Mouse (Mus musculus): ENCODE measurements around the gene Wnt3. TPM values are rescaled to one million over a fixed set of nuclear protein-coding genes. Genes with fewer than 3 reads are reported as not detected.

Gene Wnt3
- polyA plus RNA-seq, 1 experiment from 2014 or later = 11.2 TPM

DNA sequence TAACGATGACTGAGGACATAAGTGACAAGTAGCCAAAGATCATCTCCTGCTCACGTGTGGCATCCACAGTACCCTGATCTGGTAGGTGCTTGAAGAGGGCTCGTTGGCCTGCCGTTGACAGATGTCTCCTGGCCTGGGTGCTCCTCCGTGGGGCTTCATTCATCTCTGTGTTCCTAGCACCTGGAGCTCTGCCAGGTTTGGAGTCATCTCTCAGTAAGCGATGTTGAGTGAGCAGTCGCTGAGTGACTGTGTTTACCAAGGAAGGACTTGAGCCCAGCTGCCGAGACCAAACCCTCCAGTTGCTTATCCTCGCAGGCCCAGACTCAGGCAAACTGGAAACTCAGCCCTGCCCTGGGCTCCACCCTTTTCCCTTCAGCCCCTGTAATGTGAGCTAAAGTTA lies 27.2 kb downstream of the Wnt3 start:
- H3K27me3 ChIP-seq (ENCODE audit: insufficient read depth, poor library complexity, severe bottlenecking) = peaks cover 75% of the 10 kb centered on the region
- H3K4me3 ChIP-seq = no peak overlapping the region
- H3K9me3 ChIP-seq = peaks cover 11% of the 10 kb centered on the region
- no peak for DNase-seq (ENCODE audit: low spot score)
- WGBS = 80% methylated on average over 9 of the region's 9 CpGs
- H3K27ac ChIP-seq = no peak overlapping the region
- peaks cover 45% of the 10 kb centered on the region for H3K36me3 ChIP-seq
- H3K4me1 ChIP-seq (replicated peaks) = peaks cover 17% of the 10 kb centered on the region

DNA sequence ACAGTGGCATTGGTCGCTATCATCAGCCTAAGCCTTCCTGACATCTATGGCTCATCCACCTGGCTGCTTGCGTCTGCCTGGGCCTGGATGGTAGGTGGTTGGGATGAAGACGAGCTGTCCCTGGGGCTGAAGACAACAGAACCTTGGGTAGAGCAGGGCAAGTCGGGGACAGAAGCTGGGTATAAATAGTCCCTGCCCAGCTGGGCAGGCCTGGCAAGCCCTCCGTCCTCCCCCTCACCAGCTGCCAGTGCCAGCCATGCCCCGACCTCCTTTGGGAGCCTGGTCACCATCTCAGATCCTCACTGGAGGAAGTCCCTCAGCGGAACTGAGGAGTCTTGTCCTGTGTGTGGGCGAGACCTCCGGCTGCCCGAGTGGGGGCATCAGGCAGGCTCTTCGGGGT lies 30.2 kb downstream of the Wnt3 start:
- Histone ChIP-seq H3K4me1 (replicated peaks) (peaks cover 29% of the 10 kb centered on the region), H3K36me3 (peaks cover 40% of the 10 kb centered on the region), H3K9me3 (peaks cover 11% of the 10 kb centered on the region), H3K4me3 (no peak overlapping the region), H3K27me3 (ENCODE audit: insufficient read depth, poor library complexity, severe bottlenecking) (peaks cover 74% of the 10 kb centered on the region), H3K27ac (0 out of 2 replicates have a peak overlapping the region, but pooled peaks have one; percentile 19)
- no peak for DNase-seq (ENCODE audit: low spot score)
- WGBS = 93% methylated on average over 11 of the region's 11 CpGs

DNA sequence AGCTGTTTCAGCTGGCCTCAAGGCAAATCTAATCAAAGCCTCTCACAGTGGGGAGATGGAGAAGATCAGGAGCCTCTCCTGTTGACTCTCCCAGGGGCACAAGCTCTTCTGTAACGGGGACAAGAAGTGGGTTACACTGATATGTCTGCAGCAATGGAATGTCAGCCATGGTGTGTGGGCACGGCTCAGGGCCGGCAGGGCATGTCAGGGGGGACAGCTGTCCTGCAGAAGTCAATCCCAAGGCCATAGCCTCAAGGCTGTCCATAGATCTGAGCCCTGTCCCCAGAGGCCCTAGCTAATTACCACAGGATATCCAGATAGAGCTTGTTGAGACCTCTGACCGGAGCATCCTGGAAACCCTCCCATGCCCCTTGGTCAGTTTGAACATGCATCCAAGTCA lies 30.9 kb downstream of the Wnt3 start:
- WGBS = 70% methylated on average over 4 of the region's 4 CpGs
- Histone ChIP-seq H3K9me3 (peaks cover 11% of the 10 kb centered on the region), H3K27ac (no peak overlapping the region), H3K27me3 (ENCODE audit: insufficient read depth, poor library complexity, severe bottlenecking) (peaks cover 76% of the 10 kb centered on the region), H3K4me3 (no peak overlapping the region), H3K36me3 (peaks cover 38% of the 10 kb centered on the region), H3K4me1 (replicated peaks) (peaks cover 35% of the 10 kb centered on the region)
- DNase-seq (ENCODE audit: low spot score) = no peak

DNA sequence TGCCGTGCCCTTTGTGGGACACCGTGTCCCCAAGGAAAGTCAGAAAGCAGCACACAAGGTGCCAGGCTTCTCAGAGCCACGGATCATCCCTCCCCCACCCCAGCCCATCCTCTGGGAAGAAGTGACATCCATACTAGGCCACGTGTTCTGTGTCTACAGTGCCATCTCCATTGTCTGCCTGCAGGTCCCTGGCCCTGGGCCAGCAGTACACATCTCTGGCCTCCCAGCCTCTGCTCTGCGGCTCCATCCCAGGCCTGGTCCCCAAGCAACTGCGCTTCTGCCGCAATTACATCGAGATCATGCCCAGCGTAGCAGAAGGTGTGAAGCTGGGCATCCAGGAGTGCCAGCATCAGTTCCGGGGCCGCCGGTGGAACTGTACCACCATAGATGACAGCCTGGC lies 34.0 kb downstream of the Wnt3 start:
- Histone ChIP-seq H3K4me3 (peak overlapping the region; percentile 66), H3K27me3 (ENCODE audit: insufficient read depth, poor library complexity, severe bottlenecking) (peaks cover 90% of the 10 kb centered on the region), H3K9me3 (peaks cover 11% of the 10 kb centered on the region), H3K36me3 (peaks cover 31% of the 10 kb centered on the region), H3K4me1 (replicated peaks) (peaks cover 50% of the 10 kb centered on the region), H3K27ac (peak overlapping the region; percentile 92)
- peak; percentile 20 for DNase-seq (ENCODE audit: low spot score)
- 44% methylated on average over 12 of the region's 12 CpGs for WGBS

DNA sequence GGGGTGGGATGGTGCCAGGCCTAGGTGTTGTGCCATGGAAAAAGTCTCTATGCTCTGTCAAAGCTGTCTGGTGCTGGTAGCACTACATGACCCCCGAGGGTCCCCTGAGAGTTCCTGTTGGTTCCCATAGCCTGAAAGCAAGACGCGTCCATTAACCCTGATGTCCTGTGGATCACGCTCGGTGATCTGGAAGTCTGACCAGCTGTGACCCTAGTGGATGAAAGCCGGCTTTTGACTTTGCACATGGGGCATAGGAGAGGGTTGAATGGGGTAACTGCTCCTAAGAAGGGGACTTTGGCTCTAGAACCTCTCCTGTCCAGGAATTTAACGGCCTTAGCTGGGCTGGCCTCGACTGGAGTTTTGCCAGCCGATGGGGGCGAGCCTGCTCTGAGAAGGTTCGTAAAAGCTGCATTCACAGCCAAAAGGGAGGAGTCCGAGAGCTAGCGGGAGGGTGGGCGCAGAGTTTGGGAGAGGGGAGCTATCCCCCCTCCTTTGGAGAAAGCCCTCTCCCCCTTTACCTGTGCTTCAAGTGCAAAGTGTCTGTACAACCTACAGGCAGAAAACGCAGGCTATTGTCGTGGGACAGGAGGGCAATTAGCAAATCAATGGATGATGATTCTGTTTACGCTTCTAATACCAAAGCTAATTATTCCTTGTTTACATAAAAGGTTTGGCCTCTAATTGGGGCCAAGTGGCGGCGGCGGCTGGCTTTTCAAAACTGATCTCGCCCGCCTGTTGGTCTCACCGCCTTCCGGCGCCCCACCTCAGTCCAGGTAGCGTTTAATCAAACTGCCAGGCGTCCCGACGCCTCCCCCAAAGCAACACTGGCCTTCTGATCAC lies 35.0 kb downstream of the Wnt3 start:
- H3K36me3 ChIP-seq = peaks cover 37% of the 10 kb centered on the region
- H3K4me3 ChIP-seq = peak overlapping the region; percentile 66
- peaks cover 11% of the 10 kb centered on the region for H3K9me3 ChIP-seq
- peak overlapping the region; percentile 92 for H3K27ac ChIP-seq
- peak; percentile 60 for DNase-seq (ENCODE audit: low spot score)
- H3K4me1 ChIP-seq (replicated peaks) = peaks cover 50% of the 10 kb centered on the region
- 2% methylated on average over 29 of the region's 29 CpGs for WGBS
- peaks cover 98% of the 10 kb centered on the region for H3K27me3 ChIP-seq (ENCODE audit: insufficient read depth, poor library complexity, severe bottlenecking)

DNA sequence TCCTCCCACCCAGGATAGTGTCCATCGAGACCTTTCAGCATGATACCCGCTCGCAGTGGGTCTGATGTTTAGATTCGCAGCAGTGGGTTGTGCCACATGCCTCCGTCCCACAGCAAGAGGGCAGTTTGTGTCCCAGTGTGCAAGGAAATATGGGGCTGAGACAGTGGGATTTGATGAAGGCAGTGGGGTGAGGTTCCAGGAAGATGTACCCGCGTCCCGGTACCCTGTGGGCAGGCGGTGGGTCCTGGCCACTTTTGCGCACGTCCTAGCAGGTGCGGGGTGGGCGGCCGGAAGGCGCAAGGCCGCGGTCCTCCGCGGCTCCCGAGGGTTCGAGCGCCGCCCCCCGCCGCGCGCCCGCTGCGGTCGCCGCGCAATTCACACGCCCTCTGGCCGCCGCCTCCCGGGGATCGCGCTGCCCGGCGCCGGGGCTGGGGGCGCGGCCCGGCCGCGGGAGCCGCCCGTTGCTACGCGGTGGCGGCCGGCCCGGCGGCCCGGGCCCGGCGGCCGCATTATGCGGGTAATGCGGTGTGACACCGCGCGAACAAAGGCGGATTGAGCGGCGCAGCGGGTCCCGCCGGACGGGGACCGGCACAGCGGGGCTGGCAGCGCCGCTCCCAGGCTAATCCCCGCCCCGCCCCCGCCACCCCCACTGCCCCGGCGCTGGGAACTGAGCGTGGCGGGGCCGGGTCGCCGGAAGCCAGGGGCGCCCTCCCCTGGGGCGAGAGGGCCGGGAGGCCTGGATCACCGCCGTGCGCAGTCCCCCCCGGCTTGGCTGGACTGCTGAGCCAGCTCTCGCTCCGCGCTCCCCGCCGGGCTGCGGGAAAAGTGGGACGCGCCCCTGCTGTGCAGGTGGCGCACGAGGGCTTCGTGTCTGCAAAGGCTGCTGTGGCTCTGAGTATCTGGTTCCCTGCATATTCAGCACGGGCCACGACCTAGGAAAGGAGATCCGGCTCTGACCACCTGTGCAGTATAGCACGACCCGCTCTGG lies 36.0 kb downstream of the Wnt3 start:
- peak overlapping the region; percentile 92 for H3K27ac ChIP-seq
- peak; percentile 67 for DNase-seq (ENCODE audit: low spot score)
- peaks cover 55% of the 10 kb centered on the region for H3K4me1 ChIP-seq (replicated peaks)
- WGBS = under 1% methylated on average over 107 of the region's 107 CpGs
- peaks cover 33% of the 10 kb centered on the region for H3K36me3 ChIP-seq
- H3K4me3 ChIP-seq = peak overlapping the region; percentile 66
- H3K27me3 ChIP-seq (ENCODE audit: insufficient read depth, poor library complexity, severe bottlenecking) = peaks cover 95% of the 10 kb centered on the region
- peaks cover 8% of the 10 kb centered on the region for H3K9me3 ChIP-seq

DNA sequence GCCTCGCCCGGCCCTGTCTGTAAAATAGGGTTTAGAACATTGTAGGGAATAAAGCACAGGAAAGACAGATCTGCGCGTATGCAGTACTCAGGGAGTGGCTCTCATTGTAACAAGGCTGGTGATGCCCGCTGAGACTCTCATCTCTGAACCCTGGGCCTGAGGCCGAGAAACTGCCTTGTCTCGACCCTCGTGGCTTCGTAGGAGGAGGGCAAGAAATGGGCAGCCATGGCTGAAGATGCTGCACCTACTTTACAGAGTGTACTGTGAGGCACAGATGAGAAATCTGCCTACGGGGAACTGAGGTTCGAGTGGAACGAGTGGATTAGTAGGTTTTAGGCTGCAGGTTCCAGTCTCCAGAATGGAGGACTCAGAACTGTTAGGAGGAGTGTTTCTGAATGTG lies 36.7 kb downstream of the Wnt3 start:
- no peak for DNase-seq (ENCODE audit: low spot score)
- Histone ChIP-seq H3K36me3 (peaks cover 29% of the 10 kb centered on the region), H3K27me3 (ENCODE audit: insufficient read depth, poor library complexity, severe bottlenecking) (peaks cover 88% of the 10 kb centered on the region), H3K9me3 (peaks cover 1% of the 10 kb centered on the region; the same call in 1 of the 2 replicates), H3K4me3 (peak overlapping the region; percentile 66), H3K27ac (peak overlapping the region; percentile 92), H3K4me1 (replicated peaks) (peaks cover 62% of the 10 kb centered on the region)
- WGBS = 12% methylated on average over 12 of the region's 12 CpGs

DNA sequence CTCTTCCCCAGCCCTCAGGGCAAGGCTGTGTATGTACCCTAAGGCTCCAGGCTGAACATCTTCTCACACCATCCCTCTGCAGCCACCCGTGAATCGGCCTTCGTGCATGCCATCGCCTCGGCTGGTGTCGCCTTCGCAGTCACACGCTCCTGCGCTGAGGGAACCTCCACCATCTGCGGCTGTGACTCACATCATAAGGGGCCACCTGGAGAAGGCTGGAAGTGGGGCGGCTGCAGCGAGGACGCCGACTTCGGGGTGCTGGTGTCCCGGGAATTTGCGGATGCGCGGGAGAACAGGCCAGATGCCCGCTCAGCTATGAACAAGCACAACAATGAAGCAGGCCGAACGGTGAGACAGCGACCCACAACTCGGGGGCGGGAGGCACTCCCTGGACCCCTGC lies 37.3 kb downstream of the Wnt3 start:
- H3K9me3 ChIP-seq = no peaks in the 10 kb centered on the region
- no peak for DNase-seq (ENCODE audit: low spot score)
- peak overlapping the region; percentile 92 for H3K27ac ChIP-seq
- 49% methylated on average over 25 of the region's 25 CpGs for WGBS
- peaks cover 83% of the 10 kb centered on the region for H3K27me3 ChIP-seq (ENCODE audit: insufficient read depth, poor library complexity, severe bottlenecking)
- peaks cover 65% of the 10 kb centered on the region for H3K4me1 ChIP-seq (replicated peaks)
- H3K36me3 ChIP-seq = peaks cover 35% of the 10 kb centered on the region
- H3K4me3 ChIP-seq = no peak overlapping the region

DNA sequence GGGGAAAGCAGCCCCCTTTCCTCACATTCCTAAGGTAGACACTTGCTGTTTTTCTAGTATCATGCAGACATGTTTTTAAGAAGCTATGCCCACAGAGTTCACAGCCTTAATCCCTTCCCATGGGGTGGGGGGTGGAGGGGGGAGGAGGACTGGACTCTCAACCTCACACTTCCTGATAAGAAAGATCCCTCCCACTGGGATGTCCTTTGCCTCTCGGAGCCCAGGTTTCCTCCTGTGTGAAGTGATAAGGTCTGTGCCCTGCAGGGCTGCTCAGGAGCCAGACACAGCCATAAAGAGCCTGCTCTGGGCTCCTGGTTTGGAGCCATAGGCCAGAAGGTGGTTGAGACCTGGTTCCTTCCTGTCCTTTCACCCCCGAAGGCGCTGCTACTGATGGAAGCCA lies 40.9 kb downstream of the Wnt3 start:
- Histone ChIP-seq H3K27me3 (ENCODE audit: insufficient read depth, poor library complexity, severe bottlenecking) (peaks cover 48% of the 10 kb centered on the region), H3K4me3 (no peak overlapping the region), H3K27ac (no peak overlapping the region), H3K36me3 (peaks cover 66% of the 10 kb centered on the region), H3K9me3 (no peaks in the 10 kb centered on the region), H3K4me1 (replicated peaks) (peaks cover 30% of the 10 kb centered on the region)
- DNase-seq (ENCODE audit: low spot score) = no peak
- 43% methylated on average over 3 of the region's 3 CpGs for WGBS

DNA sequence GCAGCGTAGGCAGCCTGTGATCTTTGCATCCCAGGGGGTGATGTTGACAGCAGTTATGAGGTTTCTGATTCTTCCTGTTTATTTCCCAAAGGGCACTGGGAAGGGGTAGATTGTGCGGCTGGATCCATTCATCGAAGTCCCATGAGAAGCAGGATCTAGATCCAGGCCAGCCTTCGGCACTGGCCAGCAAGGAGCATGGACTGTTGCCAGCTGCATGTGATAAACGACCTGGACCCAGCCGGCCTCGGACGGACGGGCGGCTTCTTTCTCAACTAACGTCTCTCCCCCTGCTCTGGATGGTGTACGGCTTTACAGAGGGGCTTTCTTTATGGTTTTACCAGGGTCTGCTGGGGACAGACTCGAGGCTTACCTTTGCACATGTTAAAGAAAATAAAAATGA lies 42.0 kb downstream of the Wnt3 start:
- Histone ChIP-seq H3K4me1 (replicated peaks) (peaks cover 19% of the 10 kb centered on the region), H3K36me3 (peaks cover 72% of the 10 kb centered on the region), H3K27me3 (ENCODE audit: insufficient read depth, poor library complexity, severe bottlenecking) (peaks cover 36% of the 10 kb centered on the region), H3K27ac (0 out of 2 replicates have a peak overlapping the region, but pooled peaks have one; percentile 25), H3K9me3 (no peaks in the 10 kb centered on the region), H3K4me3 (no peak overlapping the region)
- 73% methylated on average over 13 of the region's 13 CpGs for WGBS
- DNase-seq (ENCODE audit: low spot score) = no peak

DNA sequence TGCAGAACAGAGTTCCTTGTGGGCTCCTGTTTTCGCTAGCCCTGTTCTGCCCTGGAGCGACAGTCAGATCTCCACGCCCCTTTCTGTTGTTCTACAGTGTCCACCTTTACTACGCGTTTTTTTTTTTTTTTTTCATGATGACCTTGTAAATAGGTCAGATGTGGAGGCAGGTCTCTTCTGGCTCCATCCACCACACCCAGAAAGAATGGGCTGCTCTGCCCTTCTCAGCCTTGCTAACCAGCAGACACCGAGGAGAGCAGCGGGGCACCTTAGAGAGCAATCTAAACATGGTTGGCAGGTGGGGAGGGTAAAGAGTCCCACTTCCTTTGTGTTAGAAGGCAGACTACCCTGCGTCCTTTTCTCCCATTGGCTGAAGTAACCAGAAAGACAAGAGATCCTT lies 42.8 kb downstream of the Wnt3 start:
- H3K27me3 ChIP-seq (ENCODE audit: insufficient read depth, poor library complexity, severe bottlenecking) = peaks cover 29% of the 10 kb centered on the region
- no peaks in the 10 kb centered on the region for H3K9me3 ChIP-seq
- H3K27ac ChIP-seq = no peak overlapping the region
- peaks cover 77% of the 10 kb centered on the region for H3K36me3 ChIP-seq
- 85% methylated on average over 8 of the region's 8 CpGs for WGBS
- no peak for DNase-seq (ENCODE audit: low spot score)
- H3K4me3 ChIP-seq = no peak overlapping the region
- peaks cover 15% of the 10 kb centered on the region for H3K4me1 ChIP-seq (replicated peaks)

DNA sequence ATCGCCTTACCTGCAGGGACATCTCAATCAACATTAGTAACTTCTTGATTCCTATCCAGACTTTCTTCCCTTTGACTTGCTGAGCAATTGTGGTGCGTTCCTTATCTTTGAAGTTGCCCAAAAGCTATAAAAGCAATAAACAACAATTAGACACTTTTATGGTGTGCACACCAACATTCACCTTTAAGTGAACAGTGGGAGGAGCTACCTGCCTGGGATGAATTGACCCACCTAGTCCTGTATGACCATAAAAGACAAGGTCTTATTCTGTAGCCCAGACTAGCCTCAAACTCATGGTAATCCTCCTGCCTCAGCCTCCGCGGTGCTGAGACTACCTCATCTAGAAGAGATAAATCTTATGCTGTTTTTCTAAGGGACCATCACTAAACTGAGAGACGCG lies 53.3 kb downstream of the Wnt3 start:
- 94% methylated on average over 6 of the region's 6 CpGs for WGBS
- DNase-seq (ENCODE audit: low spot score) = no peak
- no peak overlapping the region for H3K4me3 ChIP-seq
- peaks cover 18% of the 10 kb centered on the region for H3K4me1 ChIP-seq (replicated peaks)
- H3K27ac ChIP-seq = no peak overlapping the region
- no peaks in the 10 kb centered on the region for H3K27me3 ChIP-seq (ENCODE audit: insufficient read depth, poor library complexity, severe bottlenecking)
- H3K36me3 ChIP-seq = peaks cover 54% of the 10 kb centered on the region
- no peaks in the 10 kb centered on the region for H3K9me3 ChIP-seq

Measured in hindbrain, embryonic 10.5 days (tissue).